Mouse (Mus musculus): ENCODE data around the gene Disp1. TPM values are rescaled to one million over a fixed set of nuclear protein-coding genes. Genes with fewer than 3 reads are reported as not detected.

Gene Disp1
- polyA plus RNA-seq, 1 experiment from 2014 or later, result 9.6 TPM

DNA sequence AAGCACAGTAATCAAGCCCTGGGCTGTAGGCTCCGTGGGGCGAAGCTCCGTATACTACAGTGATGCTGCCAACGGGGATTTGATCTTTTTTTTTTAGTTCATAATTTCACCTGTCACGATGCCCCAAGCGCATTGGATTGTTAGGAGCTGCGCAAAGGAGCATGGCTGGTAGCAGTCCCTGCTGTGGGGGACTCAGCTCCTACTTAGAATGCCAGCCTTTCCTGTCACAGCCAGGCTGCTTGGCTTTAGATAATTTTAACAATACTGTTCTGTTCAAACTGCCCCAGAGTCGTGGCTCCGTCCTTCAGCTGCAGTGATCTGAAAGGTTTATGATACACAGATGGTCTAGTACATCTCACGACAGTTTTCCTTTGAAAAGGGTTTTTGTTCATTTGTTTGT is 29.9 kb downstream of the Disp1 start:
- Histone ChIP-seq H3K27ac (no peak overlapping the region), H3K4me2 (no peak overlapping the region), H3K9me3 (no peaks in the 10 kb centered on the region), H3K9ac (no peak overlapping the region), H3K4me3 (no peak overlapping the region), H3K36me3 (replicated peaks) (no peaks in the 10 kb centered on the region), H3K4me1 (peaks cover 24% of the 10 kb centered on the region), H3K27me3 (replicated peaks) (no peaks in the 10 kb centered on the region)
- ATAC-seq (replicated peaks), result no peak
- WGBS, result 53% methylated on average over 10 of the region's 10 CpGs

DNA sequence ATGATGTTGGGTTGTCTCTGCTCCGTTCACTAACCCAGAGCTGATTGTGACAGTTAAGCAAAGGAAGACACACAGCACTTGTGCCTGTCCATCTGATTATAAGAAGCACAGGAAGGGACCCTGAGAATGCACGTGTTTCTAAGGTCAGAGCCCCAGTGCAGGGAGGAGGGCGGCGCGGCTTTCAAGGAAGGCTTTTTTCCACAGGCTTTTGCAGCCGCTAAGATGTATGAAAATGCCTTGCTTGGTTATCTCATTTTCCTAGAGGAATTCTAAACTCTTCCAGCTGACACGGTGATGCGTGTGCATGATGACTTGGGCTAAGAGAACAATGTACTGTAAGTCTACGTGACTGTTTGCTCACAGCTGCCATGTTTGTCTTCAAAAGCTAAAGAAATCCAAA is 30.9 kb downstream of the Disp1 start:
- WGBS, result 51% methylated on average over 9 of the region's 9 CpGs
- H3K4me3 ChIP-seq, result no peak overlapping the region
- H3K4me1 ChIP-seq, result peaks cover 24% of the 10 kb centered on the region
- no peak overlapping the region for H3K9ac ChIP-seq
- H3K27me3 ChIP-seq (replicated peaks), result no peaks in the 10 kb centered on the region
- no peaks in the 10 kb centered on the region for H3K9me3 ChIP-seq
- ATAC-seq (replicated peaks), result no peak
- no peak overlapping the region for H3K4me2 ChIP-seq
- no peaks in the 10 kb centered on the region for H3K36me3 ChIP-seq (replicated peaks)
- 0 out of 2 replicates have a peak overlapping the region, but pooled peaks have one; percentile 3 for H3K27ac ChIP-seq

DNA sequence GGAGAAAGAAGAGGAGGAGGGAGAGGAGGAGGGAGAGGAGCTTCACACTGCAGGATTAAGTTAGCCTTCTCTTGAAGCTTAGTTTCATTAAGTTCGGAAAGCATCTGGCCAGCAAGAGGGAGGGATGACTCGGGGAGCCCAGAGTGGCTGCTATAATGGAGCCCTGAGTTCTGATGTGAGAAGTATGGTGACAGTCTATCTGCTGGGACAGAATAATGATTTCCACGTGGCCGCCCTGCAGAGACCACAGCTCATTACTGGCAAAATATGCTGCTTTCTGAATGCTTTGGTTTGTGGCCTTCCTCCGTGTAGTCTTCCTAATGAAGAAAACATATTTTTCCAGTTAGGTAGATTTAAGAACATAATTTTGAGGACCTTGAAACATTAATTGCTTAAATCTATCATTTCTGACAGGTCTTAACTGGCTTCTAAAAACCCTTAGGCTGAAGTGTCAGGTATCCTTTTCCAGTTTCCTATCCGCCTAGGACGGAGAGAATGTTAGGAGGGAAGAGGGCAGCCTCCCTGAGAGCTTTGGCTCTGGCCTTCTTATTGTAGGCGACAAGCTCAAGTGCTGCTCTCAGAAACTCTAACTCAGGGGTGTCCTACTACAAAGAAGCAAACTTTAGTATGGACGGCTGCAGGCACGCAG is 32.2 kb downstream of the Disp1 start:
- H3K27me3 ChIP-seq (replicated peaks), result no peaks in the 10 kb centered on the region
- H3K36me3 ChIP-seq (replicated peaks), result no peaks in the 10 kb centered on the region
- H3K9me3 ChIP-seq, result no peaks in the 10 kb centered on the region
- no peak for ATAC-seq (replicated peaks)
- peaks cover 24% of the 10 kb centered on the region for H3K4me1 ChIP-seq
- H3K4me3 ChIP-seq, result no peak overlapping the region
- H3K27ac ChIP-seq, result no peak overlapping the region
- 49% methylated on average over 10 of the region's 10 CpGs for WGBS
- H3K9ac ChIP-seq, result no peak overlapping the region
- H3K4me2 ChIP-seq, result no peak overlapping the region

DNA sequence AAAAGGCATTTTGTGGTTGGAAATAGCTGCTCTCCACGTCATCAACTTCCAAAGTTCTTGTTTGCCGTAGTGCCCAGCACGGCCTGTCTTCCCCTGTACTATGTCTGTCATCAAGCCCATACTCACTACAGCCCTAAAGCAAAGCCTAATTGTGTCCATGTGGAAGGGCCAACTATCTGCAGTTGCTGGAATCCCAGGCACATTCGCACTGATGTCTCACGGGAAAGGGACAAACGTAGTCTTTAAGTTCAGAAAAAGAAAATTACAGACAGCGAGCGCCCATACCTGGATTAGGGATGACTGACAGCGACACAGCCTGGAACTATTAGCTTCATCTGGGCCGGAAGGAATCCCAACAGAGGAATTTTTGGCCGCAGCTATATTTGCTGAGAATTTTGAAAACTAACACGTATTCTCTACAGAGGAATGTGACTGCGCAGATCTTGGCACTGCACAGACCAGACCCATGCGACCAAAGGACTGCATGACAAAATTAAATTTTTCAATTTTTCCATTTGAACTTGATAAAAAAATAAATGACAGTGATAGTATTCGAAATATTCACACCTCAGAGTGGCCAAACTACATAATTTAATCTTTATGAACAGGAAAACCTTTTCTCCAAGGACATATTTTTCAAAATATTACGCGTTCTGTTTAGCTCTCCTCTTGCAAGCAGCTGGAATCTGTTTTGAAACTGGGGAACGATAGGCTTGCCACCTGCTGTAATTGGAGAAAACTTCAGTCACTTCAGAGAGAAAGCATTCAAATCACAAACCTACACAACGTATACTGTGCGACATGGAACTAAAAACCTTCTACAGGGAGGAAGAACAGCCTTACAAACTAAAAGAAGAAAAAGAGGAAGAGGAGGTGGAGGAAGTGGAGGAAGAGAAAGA is 33.0 kb downstream of the Disp1 start:
- peaks cover 29% of the 10 kb centered on the region for H3K4me1 ChIP-seq
- no peaks in the 10 kb centered on the region for H3K27me3 ChIP-seq (replicated peaks)
- H3K27ac ChIP-seq, result no peak overlapping the region
- WGBS, result 84% methylated on average over 20 of the region's 20 CpGs
- H3K9me3 ChIP-seq, result no peaks in the 10 kb centered on the region
- no peak overlapping the region for H3K9ac ChIP-seq
- H3K36me3 ChIP-seq (replicated peaks), result no peaks in the 10 kb centered on the region
- no peak overlapping the region for H3K4me3 ChIP-seq
- no peak for ATAC-seq (replicated peaks)
- no peak overlapping the region for H3K4me2 ChIP-seq

DNA sequence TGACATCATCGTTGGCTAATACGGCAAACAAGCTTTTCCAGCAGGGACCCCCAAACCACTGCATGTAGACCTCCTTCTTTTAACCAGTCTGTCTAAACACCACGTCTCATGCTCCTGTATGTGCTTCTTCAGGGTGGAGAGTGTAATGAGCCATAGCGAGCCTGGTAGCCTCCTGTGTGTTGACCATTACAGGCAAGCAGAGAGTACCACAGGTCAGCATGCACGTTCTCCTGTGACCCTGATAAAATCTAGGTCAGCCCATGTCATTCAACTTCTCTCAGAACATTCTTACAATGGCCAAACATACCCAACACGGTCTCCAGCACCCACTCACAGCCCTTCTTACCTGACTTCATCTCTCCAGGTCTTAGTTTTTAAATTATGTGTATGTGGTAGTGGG is 35.8 kb downstream of the Disp1 start:
- no peak overlapping the region for H3K4me2 ChIP-seq
- 86% methylated on average over 6 of the region's 6 CpGs for WGBS
- no peaks in the 10 kb centered on the region for H3K36me3 ChIP-seq (replicated peaks)
- no peak overlapping the region for H3K9ac ChIP-seq
- peaks cover 31% of the 10 kb centered on the region for H3K4me1 ChIP-seq
- ATAC-seq (replicated peaks), result no peak
- H3K27me3 ChIP-seq (replicated peaks), result no peaks in the 10 kb centered on the region
- no peak overlapping the region for H3K27ac ChIP-seq
- H3K9me3 ChIP-seq, result no peaks in the 10 kb centered on the region
- H3K4me3 ChIP-seq, result no peak overlapping the region

DNA sequence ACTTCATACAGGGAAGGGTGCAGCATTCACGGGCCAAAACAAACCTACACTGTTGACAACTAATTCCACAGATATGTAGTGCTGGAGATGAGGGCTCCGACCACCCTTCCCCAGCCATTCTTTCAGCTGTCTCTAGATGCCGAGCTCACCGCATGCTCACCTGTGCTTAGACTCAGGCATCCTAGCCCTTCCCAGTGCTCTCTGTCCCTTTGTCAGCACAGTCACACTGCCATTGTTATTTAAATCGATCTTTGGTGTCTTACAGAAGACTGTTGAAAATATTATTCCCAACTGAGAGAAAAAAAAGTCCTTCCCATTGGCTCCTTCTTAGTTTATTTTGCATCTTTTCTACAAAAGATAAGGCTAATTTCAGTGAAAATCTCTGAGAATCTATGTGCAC is 36.6 kb downstream of the Disp1 start:
- Histone ChIP-seq H3K27ac (no peak overlapping the region), H3K4me1 (peaks cover 24% of the 10 kb centered on the region), H3K9me3 (no peaks in the 10 kb centered on the region), H3K27me3 (replicated peaks) (no peaks in the 10 kb centered on the region), H3K36me3 (replicated peaks) (no peaks in the 10 kb centered on the region), H3K4me3 (no peak overlapping the region), H3K9ac (no peak overlapping the region), H3K4me2 (no peak overlapping the region)
- WGBS, result 75% methylated on average over 5 of the region's 5 CpGs
- no peak for ATAC-seq (replicated peaks)

DNA sequence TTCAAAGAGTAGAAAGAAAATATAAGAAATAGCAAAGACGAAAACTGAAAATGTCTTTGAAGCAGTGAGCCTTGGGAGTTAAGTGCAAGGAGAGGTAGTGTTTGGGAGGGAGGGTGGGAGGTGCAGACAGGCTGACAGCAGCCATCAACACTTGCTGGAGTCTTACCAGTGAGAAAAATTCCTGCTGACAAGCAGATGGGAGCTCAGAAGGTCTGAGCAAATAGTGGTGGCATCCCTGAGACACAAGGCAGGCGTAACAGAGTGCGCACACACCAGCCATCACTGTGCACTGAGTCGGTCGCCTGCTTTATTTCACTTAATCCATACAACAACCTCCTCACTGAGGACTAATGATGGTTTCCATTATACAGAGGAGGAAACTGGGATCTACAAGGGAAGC is 37.8 kb downstream of the Disp1 start:
- Histone ChIP-seq H3K9me3 (no peaks in the 10 kb centered on the region), H3K36me3 (replicated peaks) (no peaks in the 10 kb centered on the region), H3K4me3 (no peak overlapping the region), H3K27me3 (replicated peaks) (no peaks in the 10 kb centered on the region), H3K9ac (no peak overlapping the region), H3K4me2 (no peak overlapping the region), H3K27ac (no peak overlapping the region), H3K4me1 (peaks cover 14% of the 10 kb centered on the region)
- no peak for ATAC-seq (replicated peaks)
- 80% methylated on average over 5 of the region's 5 CpGs for WGBS

DNA sequence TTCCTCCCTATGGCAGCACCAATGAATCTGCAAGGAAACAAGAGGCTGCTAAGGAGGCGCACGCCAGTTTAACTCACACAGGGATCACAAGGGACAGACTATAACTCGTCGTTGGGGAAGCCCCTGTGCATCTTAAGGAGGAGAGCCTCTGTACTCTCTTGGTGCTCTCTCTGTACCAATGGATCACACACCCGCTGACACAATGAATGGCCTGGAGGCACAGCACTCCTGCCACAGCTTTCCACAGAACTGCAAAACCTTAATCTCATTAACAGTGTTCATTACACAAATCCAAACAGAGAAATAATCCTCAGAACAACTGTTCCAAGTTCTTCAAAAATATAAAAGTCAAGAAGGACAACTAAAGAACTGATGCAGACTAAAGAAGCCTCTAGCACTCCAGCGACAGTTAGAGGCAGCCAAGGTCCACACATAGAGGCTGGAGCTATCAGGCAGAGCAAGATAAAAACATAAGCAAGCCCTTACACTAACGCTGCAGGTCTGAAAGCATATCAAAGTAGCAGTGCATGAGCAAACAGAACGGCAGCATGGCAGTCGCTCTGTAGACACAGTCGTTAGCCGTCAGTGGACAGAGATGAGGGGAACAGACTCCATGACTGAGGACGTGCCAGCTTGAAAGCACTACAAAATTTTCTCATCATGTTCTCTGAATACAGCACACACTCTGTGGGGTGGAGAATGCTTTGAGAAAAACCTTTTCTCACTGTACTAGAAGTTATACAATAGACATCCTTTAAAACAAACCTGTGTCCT is 38.5 kb downstream of the Disp1 start:
- Histone ChIP-seq H3K9me3 (no peaks in the 10 kb centered on the region), H3K27ac (peak overlapping the region; percentile 16), H3K36me3 (replicated peaks) (no peaks in the 10 kb centered on the region), H3K4me1 (peaks cover 11% of the 10 kb centered on the region), H3K4me3 (no peak overlapping the region), H3K9ac (no peak overlapping the region), H3K27me3 (replicated peaks) (no peaks in the 10 kb centered on the region), H3K4me2 (no peak overlapping the region)
- 24% methylated on average over 12 of the region's 12 CpGs for WGBS
- 0 out of 2 replicates have a peak, but pooled peaks have one; percentile 30 for ATAC-seq (replicated peaks)

DNA sequence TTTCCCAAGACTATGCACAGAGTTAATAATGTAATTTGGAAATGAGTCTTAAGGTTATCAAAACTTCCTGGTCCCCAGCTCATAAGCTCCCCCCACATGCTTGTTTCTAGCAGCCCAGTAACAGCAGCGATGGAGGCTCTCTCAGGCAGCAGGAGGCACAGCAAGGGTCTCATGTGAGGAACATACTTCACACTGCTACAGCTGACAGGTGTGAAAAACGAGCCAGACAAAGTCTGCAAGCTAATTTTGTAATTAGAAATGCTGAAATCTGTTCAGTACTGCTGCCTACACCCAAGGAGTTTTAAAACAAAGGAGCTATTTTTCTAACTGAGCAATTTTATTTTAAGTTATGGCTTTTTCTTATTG is 40.3 kb downstream of the Disp1 start:
- Histone ChIP-seq H3K27ac (no peak overlapping the region), H3K27me3 (replicated peaks) (no peaks in the 10 kb centered on the region), H3K4me2 (no peak overlapping the region), H3K4me1 (peaks cover 11% of the 10 kb centered on the region), H3K4me3 (no peak overlapping the region), H3K9me3 (no peaks in the 10 kb centered on the region), H3K9ac (no peak overlapping the region), H3K36me3 (replicated peaks) (no peaks in the 10 kb centered on the region)
- 47% methylated on average over 2 of the region's 2 CpGs for WGBS
- ATAC-seq (replicated peaks), result no peak

DNA sequence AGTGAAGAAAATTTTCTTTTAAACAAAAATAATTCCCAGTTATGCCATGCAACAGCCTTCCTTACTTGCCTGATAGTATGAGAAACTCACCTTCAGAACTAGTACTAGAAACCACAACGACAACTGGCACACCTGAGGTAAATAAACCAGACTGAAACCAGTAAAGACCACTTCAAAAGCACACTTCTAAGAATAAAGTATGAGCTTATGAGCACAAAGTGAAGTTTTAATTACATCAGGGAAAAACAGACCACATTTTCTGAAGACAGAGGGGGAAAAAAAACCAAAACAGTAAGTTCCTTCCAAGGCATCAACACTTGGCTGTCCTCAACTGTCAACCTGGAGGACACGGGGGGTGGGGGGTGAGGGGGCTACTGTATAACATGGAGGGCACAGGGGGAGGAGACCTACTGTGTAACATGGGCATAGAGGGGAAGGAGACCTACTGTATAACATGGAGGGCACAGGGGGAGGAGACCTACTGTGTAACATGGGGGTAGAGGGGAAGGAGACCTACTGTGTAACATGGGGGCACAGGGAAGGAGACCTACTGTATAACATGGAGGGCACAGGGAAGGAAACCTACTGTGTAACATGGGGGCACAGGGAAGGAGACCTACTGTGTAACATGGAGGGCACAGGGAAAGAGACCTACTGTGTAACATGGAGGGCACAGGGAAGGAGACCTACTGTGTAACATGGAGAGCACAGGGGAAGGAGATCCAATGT is 40.9 kb downstream of the Disp1 start:
- no peaks in the 10 kb centered on the region for H3K36me3 ChIP-seq (replicated peaks)
- H3K4me3 ChIP-seq, result no peak overlapping the region
- H3K9ac ChIP-seq, result no peak overlapping the region
- H3K4me2 ChIP-seq, result no peak overlapping the region
- WGBS, result 90% methylated on average over 2 of the region's 2 CpGs
- no peak for ATAC-seq (replicated peaks)
- no peak overlapping the region for H3K27ac ChIP-seq
- no peaks in the 10 kb centered on the region for H3K27me3 ChIP-seq (replicated peaks)
- H3K9me3 ChIP-seq, result no peaks in the 10 kb centered on the region
- H3K4me1 ChIP-seq, result peaks cover 11% of the 10 kb centered on the region

DNA sequence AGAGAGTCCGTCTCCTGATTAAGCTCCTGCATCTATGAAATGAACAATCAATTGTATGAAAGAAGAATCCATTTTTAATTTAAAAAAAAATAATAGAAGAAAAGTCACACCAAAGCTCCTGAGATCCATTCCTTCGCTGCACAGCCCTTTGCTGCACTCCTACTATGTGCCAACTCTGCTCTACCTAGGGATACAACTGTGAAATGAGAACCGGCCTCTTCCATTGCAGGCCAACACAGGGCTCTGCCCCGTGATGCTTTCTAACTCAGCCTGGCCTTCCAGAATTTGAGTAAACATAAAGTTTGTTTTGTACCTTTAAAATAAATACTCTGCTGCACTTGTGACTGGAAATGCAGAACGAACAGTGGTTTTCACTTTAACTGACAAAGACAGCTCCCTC is 42.0 kb downstream of the Disp1 start:
- Histone ChIP-seq H3K4me3 (no peak overlapping the region), H3K27ac (no peak overlapping the region), H3K9me3 (no peaks in the 10 kb centered on the region), H3K4me1 (peaks cover 11% of the 10 kb centered on the region), H3K4me2 (no peak overlapping the region), H3K9ac (no peak overlapping the region), H3K27me3 (replicated peaks) (no peaks in the 10 kb centered on the region), H3K36me3 (replicated peaks) (no peaks in the 10 kb centered on the region)
- 89% methylated on average over 5 of the region's 5 CpGs for WGBS
- ATAC-seq (replicated peaks), result no peak

DNA sequence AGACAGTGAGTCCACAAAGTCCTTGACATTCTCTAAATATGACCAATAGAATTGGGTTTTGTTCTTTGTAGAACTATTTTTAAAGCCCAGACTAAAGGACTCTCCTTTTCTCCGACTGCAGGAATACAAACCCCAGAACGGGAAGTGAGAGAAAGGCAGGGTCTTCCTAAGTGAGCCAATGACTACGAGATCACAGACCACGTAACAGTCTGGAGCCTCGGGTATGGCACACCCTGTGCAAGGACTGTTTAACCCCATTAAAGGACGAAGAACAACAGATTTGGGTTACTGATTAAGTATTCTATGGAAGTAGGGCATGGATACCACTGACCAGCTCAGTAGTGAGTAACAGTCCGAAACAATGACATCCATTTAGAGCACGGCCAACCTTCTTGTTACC is 46.1 kb downstream of the Disp1 start:
- no peaks in the 10 kb centered on the region for H3K4me1 ChIP-seq
- H3K4me3 ChIP-seq, result no peak overlapping the region

More for the DNA sequence above, 46.1 kb downstream of the Disp1 start:
- 90% methylated on average over 8 of the region's 8 CpGs for WGBS
- Histone ChIP-seq H3K9ac (no peak overlapping the region), H3K27ac (no peak overlapping the region), H3K36me3 (replicated peaks) (no peaks in the 10 kb centered on the region), H3K4me2 (no peak overlapping the region), H3K27me3 (replicated peaks) (no peaks in the 10 kb centered on the region), H3K9me3 (no peaks in the 10 kb centered on the region)
- no peak for ATAC-seq (replicated peaks)
